Mouse (Mus musculus) intestine, embryonic 16.5 days (tissue): Measurements from ENCODE around the gene Rbbp5. TPM values are rescaled to one million over a fixed set of nuclear protein-coding genes. Genes with fewer than 3 reads are reported as not detected.

ENCODE experiments used
- ATAC-seq: fragments of 200-750 bp; cut with Nextera tagmentation; 2 replicates; pipeline ENCODE4 v1.8.0; 2017; ENCODE audit warnings: moderate TSS enrichment, moderate library complexity
- H3K27ac ChIP-seq: fragments of 300-500 bp; sonication (generic); 2 replicates; pipeline ENCODE4 v1.5.1; 2014; ENCODE audit warnings: mild to moderate bottlenecking, low read length
- H3K27me3 ChIP-seq: fragments of 300-500 bp; sonication (generic); replicated peaks from 2 replicates; pipeline ENCODE4 v1.6.1; 2014; ENCODE audit warnings: low read length, control low read depth, mixed read lengths; ENCODE audit not compliant: control insufficient read depth, insufficient read depth
- H3K36me3 ChIP-seq: fragments of 300-500 bp; sonication (generic); 2 replicates; pipeline ENCODE4 v1.6.1; 2014; ENCODE audit warnings: low read length, control low read depth; ENCODE audit not compliant: control insufficient read depth, insufficient read depth
- H3K4me1 ChIP-seq: fragments of 300-500 bp; sonication (generic); 2 replicates; pipeline ENCODE4 v1.6.1; 2014; ENCODE audit warnings: low read length, control low read depth, mixed read lengths; ENCODE audit not compliant: control insufficient read depth, insufficient read depth
- H3K4me2 ChIP-seq: fragments of 300-500 bp; sonication (generic); 2 replicates; pipeline ENCODE4 v1.6.1; 2014; ENCODE audit warnings: low read depth, low read length, control low read depth
- H3K4me3 ChIP-seq: fragments of 300-500 bp; sonication (generic); 2 replicates; pipeline ENCODE4 v1.5.1; 2014; ENCODE audit warnings: mild to moderate bottlenecking, low read length
- H3K9ac ChIP-seq: fragments of 300-500 bp; sonication (generic); 2 replicates; pipeline ENCODE4 v1.6.1; 2014; ENCODE audit warnings: low read depth, low read length
- H3K9me3 ChIP-seq: fragments of 300-500 bp; sonication (generic); 2 replicates; pipeline ENCODE4 v1.6.1; 2016; ENCODE audit warnings: low read length, control low read depth; ENCODE audit not compliant: control insufficient read depth
- WGBS: fragments of 180-500 bp; shearing (Covaris S2); extraction: QIAGEN DNeasy Blood & Tissue Kit; methylation state at CpG from one replicate; pipeline ENCODE4 v1.1.7; 2014; 5-methylcytosine and 5-hydroxymethylcytosine counted together
- polyA plus RNA-seq: library from polyadenylated mRNA; unstranded; fragments of >200 nt; fragmentation: Nextera tagmentation; extraction: Ambion mirVana; gene quantifications from 2 replicates; pipeline ENCODE4 v1.2.1, GENCODE M21; 2015

Gene Rbbp5
- polyA plus RNA-seq, 1 experiment from 2014 or later, result 36.9 TPM

GRCm38 (mm10) chr1:132541824-132542599, 64.8 kb downstream of the Rbbp5 start:
- Histone ChIP-seq H3K27me3 (peaks cover 17% of the 10 kb centered on the region), H3K36me3 (no peaks in the 10 kb centered on the region), H3K4me1 (peaks cover 14% of the 10 kb centered on the region), H3K9me3 (no peaks in the 10 kb centered on the region), H3K27ac (no peak overlapping the region), H3K4me3 (peak overlapping the region; percentile 12; the same call in 1 of the 2 replicates), H3K4me2 (peak overlapping the region; percentile 38; the same call in 1 of the 2 replicates), H3K9ac (no peak overlapping the region)
- 31% methylated on average over 5 of the region's 5 CpGs for WGBS
- no peak for ATAC-seq

GRCm38 (mm10) chr1:132542762-132543306, 65.7 kb downstream of the Rbbp5 start, which contains the start of gene Cntn2:
Gene Cntn2, minus strand, starts transcription at chr1:132543256.
- 3% methylated on average over 30 of the region's 30 CpGs for WGBS
- no peak for ATAC-seq
- Histone ChIP-seq H3K36me3 (no peaks in the 10 kb centered on the region), H3K27ac (no peak within 1 kb of the TSS), H3K27me3 (peaks cover 17% of the 10 kb centered on the region), H3K4me3 (peak within 1 kb of the TSS; percentile 12; the same call in 1 of the 2 replicates), H3K4me2 (peak within 1 kb of the TSS; percentile 38), H3K4me1 (peaks cover 14% of the 10 kb centered on the region), H3K9me3 (no peaks in the 10 kb centered on the region), H3K9ac (no peak within 1 kb of the TSS)

- Histone ChIP-seq H3K36me3 (no peaks in the 10 kb centered on the region), H3K9ac (no peak overlapping the region), H3K27ac (no peak overlapping the region), H3K27me3 (peaks cover 17% of the 10 kb centered on the region), H3K4me2 (no peak overlapping the region), H3K4me1 (peaks cover 14% of the 10 kb centered on the region), H3K9me3 (no peaks in the 10 kb centered on the region), H3K4me3 (no peak overlapping the region)
- WGBS, result 74% methylated on average over 8 of the region's 8 CpGs
- ATAC-seq, result no peak
Observed at GRCm38 (mm10) chr1:132543789-132544188, 66.6 kb downstream of the Rbbp5 start.

Other genes with a start within 250 kb of the Rbbp5 start
- not detected in 2 replicates for gene Gm10188, start 247.6 kb upstream of the Rbbp5 start, polyA plus RNA-seq
- gene Klhdc8a, start 178.7 kb upstream of the Rbbp5 start, polyA plus RNA-seq, result 0.09 and 0.33 TPM in 2 replicates
- 4.6 and 5.6 TPM in 2 replicates for gene Nuak2, start 161.2 kb upstream of the Rbbp5 start, polyA plus RNA-seq
- gene Tmcc2, start 86.1 kb upstream of the Rbbp5 start, polyA plus RNA-seq, result 9.4 and 12.2 TPM in 2 replicates
- 6.2 and 6.3 TPM in 2 replicates for gene Dstyk, start 59.8 kb upstream of the Rbbp5 start, polyA plus RNA-seq
- gene Tmem81, start 28.9 kb downstream of the Rbbp5 start, polyA plus RNA-seq, result 1.4 and 1.7 TPM in 2 replicates
- 0.27 and 0.31 TPM in 2 replicates for gene Cntn2, start 65.9 kb downstream of the Rbbp5 start, polyA plus RNA-seq